Mouse (Mus musculus) CD4-positive naive resting alpha-beta T cell, adult 76 days (primary cell): ENCODE data around the gene Ogfod2. TPM values are rescaled to one million over a fixed set of nuclear protein-coding genes. Genes with fewer than 3 reads are reported as not detected.

ENCODE experiments used
- total RNA-seq: library from RNA; stranded (reverse); gene quantifications from one replicate; pipeline ENCODE4 v1.2.4, GENCODE M21; 2023

The Ogfod2 gene
- 21.0 TPM for total RNA-seq

GRCm38 (mm10) chr5:124111742-124112497 lies at the start of gene Ogfod2:
TSS of gene Ogfod2 (plus strand) at chr5:124112297.

GRCm38 (mm10) chr5:124095596-124096232 lies 16.4 kb upstream of the Ogfod2 start, which contains the start of gene Abcb9:
TSS of gene Abcb9 (minus strand) at chr5:124095798.

DNA sequence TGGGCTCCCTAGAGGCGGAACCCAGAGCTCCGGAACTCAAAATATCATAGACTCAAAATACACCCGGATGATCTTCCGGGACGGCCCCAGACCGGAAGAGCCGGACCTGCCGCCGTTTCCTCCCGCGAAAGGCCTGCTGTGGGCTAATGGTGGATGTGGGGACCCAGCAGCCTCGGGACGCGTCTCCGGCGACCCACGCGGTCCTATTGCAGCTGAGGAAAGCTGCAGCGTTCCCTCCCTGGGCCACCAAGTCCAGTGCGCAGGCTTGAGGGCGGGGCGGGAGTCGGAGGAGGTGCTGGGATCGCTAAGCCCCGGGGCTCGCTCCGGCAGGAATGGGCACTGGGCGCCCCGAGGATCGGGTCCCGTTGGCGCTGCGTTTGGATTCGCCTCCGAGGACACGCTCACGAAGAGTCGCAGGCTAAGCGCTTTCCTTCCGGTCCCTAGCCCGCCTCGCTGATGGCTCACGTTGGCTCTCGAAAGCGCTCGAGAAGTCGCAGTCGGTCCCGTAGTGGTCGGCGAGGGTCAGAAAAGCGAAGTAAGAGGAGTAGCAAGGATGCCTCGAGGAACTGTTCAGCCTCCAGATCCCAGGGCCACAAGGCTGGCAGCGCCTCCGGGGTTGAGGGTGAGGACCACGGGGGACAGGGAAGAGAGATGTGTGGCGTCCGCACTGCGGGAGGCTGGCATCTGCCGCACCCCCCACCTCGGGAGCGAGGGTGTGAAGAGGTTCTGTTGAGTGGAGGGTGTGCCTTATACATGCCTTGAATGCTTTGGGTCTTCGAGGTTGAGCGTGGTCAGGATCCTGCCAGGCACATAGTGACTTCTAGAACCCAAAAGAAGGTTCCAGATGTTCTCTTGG lies 4.1 kb downstream of the Ogfod2 start, which contains the start of gene Arl6ip4:
Gene Arl6ip4 (plus strand): TSS at position 100 of the 856 bp plus-strand sequence.

Other genes starting within 250 kb of the Ogfod2 start
- gene Hcar2, start 246.8 kb upstream of the Ogfod2 start, total RNA-seq, result 1.4 TPM
- gene Hcar1, start 232.3 kb upstream of the Ogfod2 start, total RNA-seq, result not detected
- gene Denr, start 205.1 kb upstream of the Ogfod2 start, total RNA-seq, result 33.9 TPM
- gene Gm43518, start 184.9 kb upstream of the Ogfod2 start, total RNA-seq, result not detected
- 4.3 TPM for gene Ccdc62, start 181.6 kb upstream of the Ogfod2 start, total RNA-seq
- gene Hip1r, start 138.7 kb upstream of the Ogfod2 start, total RNA-seq, result 31.8 TPM
- 1,721 TPM for gene Vps37b, start 80.0 kb upstream of the Ogfod2 start, total RNA-seq
- 25.2 TPM for gene Abcb9, start 16.5 kb upstream of the Ogfod2 start, total RNA-seq
- gene Arl6ip4, start 3.8 kb downstream of the Ogfod2 start, total RNA-seq, result 35.2 TPM
- 89.3 TPM for gene Pitpnm2, start 137.5 kb downstream of the Ogfod2 start, total RNA-seq
- 42.6 TPM for gene Mphosph9, start 215.7 kb downstream of the Ogfod2 start, total RNA-seq
- 3.6 TPM for gene 2810006K23Rik, start 215.8 kb downstream of the Ogfod2 start, total RNA-seq